Mouse (Mus musculus) forebrain, embryonic 12.5 days (tissue): ENCODE measurements around the gene Aicda. TPM values are rescaled to one million over a fixed set of nuclear protein-coding genes. Genes with fewer than 3 reads are reported as not detected.
A peak's percentile ranks its signal among the peaks of the same experiment; 100 is the strongest.

Experiments used
- ATAC-seq: fragments of 200-750 bp; cut with Nextera tagmentation; 2 replicates; pipeline ENCODE4 v1.8.0; 2017; ENCODE audit warnings: moderate TSS enrichment; ENCODE audit not compliant: low FRiP score
- H3K27ac ChIP-seq: fragments of 300-500 bp; sonication (generic); 2 replicates; pipeline ENCODE4 v1.5.1; 2016; ENCODE audit warnings: mild to moderate bottlenecking
- H3K27me3 ChIP-seq: fragments of 300-500 bp; sonication (generic); 2 replicates; pipeline ENCODE4 v1.6.1; 2016; ENCODE audit warnings: mild to moderate bottlenecking
- H3K36me3 ChIP-seq: fragments of 300-500 bp; sonication (generic); replicated peaks from 2 replicates; pipeline ENCODE4 v1.6.1; 2016; ENCODE audit warnings: mild to moderate bottlenecking
- H3K4me1 ChIP-seq: fragments of 300-500 bp; sonication (generic); 2 replicates; pipeline ENCODE4 v1.6.1; 2016
- H3K4me2 ChIP-seq: fragments of 300-500 bp; sonication (generic); 2 replicates; pipeline ENCODE4 v1.6.1; 2016; ENCODE audit warnings: mild to moderate bottlenecking, moderate library complexity
- H3K4me3 ChIP-seq: fragments of 300-500 bp; sonication (generic); replicated peaks from 2 replicates; pipeline ENCODE4 v1.5.1; 2016; ENCODE audit warnings: mild to moderate bottlenecking
- H3K9ac ChIP-seq: fragments of 300-500 bp; sonication (generic); 2 replicates; pipeline ENCODE4 v1.6.1; 2016; ENCODE audit warnings: mild to moderate bottlenecking
- H3K9me3 ChIP-seq: fragments of 300-500 bp; sonication (generic); 2 replicates; pipeline ENCODE4 v1.6.1; 2016
- WGBS: fragments of 180-500 bp; shearing (Covaris S2); methylation state at CpG from one replicate; pipeline ENCODE4 v1.1.7; 2016; 5-methylcytosine and 5-hydroxymethylcytosine counted together
- polyA plus RNA-seq: library from polyadenylated mRNA; unstranded; fragments of >200 nt; fragmentation: Nextera tagmentation; extraction: Ambion mirVana; gene quantifications from 2 replicates; pipeline ENCODE4 v1.2.1, GENCODE M21; 2016

Gene Aicda
- polyA plus RNA-seq, 1 experiment from 2014 or later, result not detected

- Histone ChIP-seq H3K4me2 (no peak overlapping the region), H3K4me1 (no peaks in the 10 kb centered on the region), H3K4me3 (no peak overlapping the region), H3K27ac (no peak overlapping the region), H3K36me3 (no peaks in the 10 kb centered on the region), H3K9me3 (no peaks in the 10 kb centered on the region), H3K27me3 (no peaks in the 10 kb centered on the region), H3K9ac (no peak overlapping the region)
- no peak for ATAC-seq
- 92% methylated on average over 2 of the region's 2 CpGs for WGBS
Measured at GRCm38 (mm10) chr6:122592905-122593304, 39.3 kb downstream of the Aicda start.

DNA sequence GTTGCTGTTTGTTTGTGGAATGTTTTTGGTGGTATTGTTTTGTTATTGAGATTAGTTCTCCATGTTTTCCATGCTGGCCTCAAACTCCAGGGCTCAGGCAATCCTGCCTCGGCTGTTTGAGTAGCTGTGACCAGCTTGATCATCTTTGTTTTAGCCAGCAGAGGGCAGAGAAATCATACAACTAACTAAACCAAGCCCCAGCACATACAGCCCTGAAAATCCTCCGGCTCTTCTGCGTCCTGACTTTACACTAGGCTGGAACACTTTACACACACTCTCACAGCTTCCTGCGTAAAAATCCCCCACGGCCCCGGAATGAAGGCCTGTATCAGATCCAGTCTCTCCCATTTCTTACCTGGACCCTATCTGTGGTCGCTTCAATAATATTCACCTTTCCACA lies 42.0 kb downstream of the Aicda start:
- H3K4me2 ChIP-seq, result no peak overlapping the region
- no peak overlapping the region for H3K27ac ChIP-seq
- H3K36me3 ChIP-seq, result no peaks in the 10 kb centered on the region
- H3K9ac ChIP-seq, result no peak overlapping the region
- no peak for ATAC-seq
- H3K9me3 ChIP-seq, result no peaks in the 10 kb centered on the region
- no peaks in the 10 kb centered on the region for H3K27me3 ChIP-seq
- H3K4me3 ChIP-seq, result no peak overlapping the region
- no peaks in the 10 kb centered on the region for H3K4me1 ChIP-seq
- WGBS, result 42% methylated on average over 7 of the region's 7 CpGs

DNA sequence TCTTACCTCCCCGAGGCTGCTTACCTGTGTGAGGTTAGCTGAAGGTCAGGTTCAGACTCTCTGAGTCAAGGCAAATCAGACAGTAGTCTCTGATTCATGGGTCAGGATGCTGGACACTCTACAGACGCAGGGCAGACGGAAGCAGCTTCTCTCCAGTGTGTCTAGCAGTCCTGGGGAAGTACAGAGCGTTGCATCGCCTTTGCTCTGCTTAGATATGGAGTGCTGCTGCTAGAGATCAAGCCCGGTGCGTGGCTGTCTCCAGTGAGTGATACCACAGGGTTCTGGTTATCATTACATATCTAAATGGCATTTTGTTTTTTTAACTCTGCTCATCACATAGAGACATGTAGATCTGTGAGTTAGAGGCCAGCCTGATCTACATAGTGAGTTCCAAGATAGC lies 43.0 kb downstream of the Aicda start:
- Histone ChIP-seq H3K27me3 (no peaks in the 10 kb centered on the region), H3K27ac (no peak overlapping the region), H3K4me1 (no peaks in the 10 kb centered on the region), H3K9me3 (no peaks in the 10 kb centered on the region), H3K9ac (no peak overlapping the region), H3K36me3 (no peaks in the 10 kb centered on the region), H3K4me3 (no peak overlapping the region), H3K4me2 (no peak overlapping the region)
- no peak for ATAC-seq
- 93% methylated on average over 7 of the region's 7 CpGs for WGBS

DNA sequence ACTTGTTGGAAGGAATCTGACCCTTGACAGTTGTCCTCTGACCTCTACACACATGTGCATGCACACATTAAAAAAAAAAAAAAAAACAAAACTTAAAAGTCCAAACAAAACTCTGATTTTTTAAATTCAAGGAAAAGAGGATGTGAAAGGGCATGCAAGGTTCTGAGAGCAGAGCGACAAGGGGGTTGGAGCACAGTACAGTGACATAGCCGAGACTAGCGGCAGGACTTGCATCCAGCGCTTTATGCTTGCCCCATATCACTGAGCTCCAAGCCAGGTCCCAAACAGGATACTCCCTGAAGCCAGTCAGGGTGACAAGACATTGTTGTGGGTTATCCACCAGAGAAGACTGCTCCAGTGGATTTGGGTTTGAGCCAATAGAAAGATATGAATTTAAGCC lies 44.4 kb downstream of the Aicda start:
- WGBS, result 90% methylated on average over 4 of the region's 4 CpGs
- no peaks in the 10 kb centered on the region for H3K9me3 ChIP-seq
- no peak for ATAC-seq
- no peak overlapping the region for H3K9ac ChIP-seq
- peaks cover 8% of the 10 kb centered on the region for H3K4me1 ChIP-seq
- no peak overlapping the region for H3K27ac ChIP-seq
- H3K36me3 ChIP-seq, result no peaks in the 10 kb centered on the region
- no peak overlapping the region for H3K4me2 ChIP-seq
- H3K27me3 ChIP-seq, result no peaks in the 10 kb centered on the region
- H3K4me3 ChIP-seq, result no peak overlapping the region

GRCm38 (mm10) chr6:122598436-122598835 lies 44.8 kb downstream of the Aicda start:
- H3K36me3 ChIP-seq, result no peaks in the 10 kb centered on the region
- no peaks in the 10 kb centered on the region for H3K9me3 ChIP-seq
- peaks cover 8% of the 10 kb centered on the region for H3K4me1 ChIP-seq
- no peak overlapping the region for H3K9ac ChIP-seq
- no peaks in the 10 kb centered on the region for H3K27me3 ChIP-seq
- H3K4me2 ChIP-seq, result no peak overlapping the region
- no peak for ATAC-seq
- H3K4me3 ChIP-seq, result no peak overlapping the region
- H3K27ac ChIP-seq, result no peak overlapping the region
- 68% methylated on average over 6 of the region's 6 CpGs for WGBS

GRCm38 (mm10) chr6:122599054-122599737 lies 45.6 kb downstream of the Aicda start:
- no peak for ATAC-seq
- WGBS, result 93% methylated on average over 9 of the region's 9 CpGs
- Histone ChIP-seq H3K4me2 (no peak overlapping the region), H3K4me1 (peaks cover 8% of the 10 kb centered on the region), H3K27me3 (no peaks in the 10 kb centered on the region), H3K36me3 (no peaks in the 10 kb centered on the region), H3K27ac (no peak overlapping the region), H3K9ac (no peak overlapping the region), H3K9me3 (no peaks in the 10 kb centered on the region), H3K4me3 (no peak overlapping the region)

GRCm38 (mm10) chr6:122600066-122600646 lies 46.6 kb downstream of the Aicda start:
- H3K27me3 ChIP-seq, result no peaks in the 10 kb centered on the region
- no peaks in the 10 kb centered on the region for H3K36me3 ChIP-seq
- H3K4me2 ChIP-seq, result no peak overlapping the region
- H3K9me3 ChIP-seq, result no peaks in the 10 kb centered on the region
- H3K27ac ChIP-seq, result no peak overlapping the region
- no peak overlapping the region for H3K4me3 ChIP-seq
- peaks cover 8% of the 10 kb centered on the region for H3K4me1 ChIP-seq
- ATAC-seq, result no peak
- WGBS, result 82% methylated on average over 7 of the region's 7 CpGs
- H3K9ac ChIP-seq, result no peak overlapping the region

DNA sequence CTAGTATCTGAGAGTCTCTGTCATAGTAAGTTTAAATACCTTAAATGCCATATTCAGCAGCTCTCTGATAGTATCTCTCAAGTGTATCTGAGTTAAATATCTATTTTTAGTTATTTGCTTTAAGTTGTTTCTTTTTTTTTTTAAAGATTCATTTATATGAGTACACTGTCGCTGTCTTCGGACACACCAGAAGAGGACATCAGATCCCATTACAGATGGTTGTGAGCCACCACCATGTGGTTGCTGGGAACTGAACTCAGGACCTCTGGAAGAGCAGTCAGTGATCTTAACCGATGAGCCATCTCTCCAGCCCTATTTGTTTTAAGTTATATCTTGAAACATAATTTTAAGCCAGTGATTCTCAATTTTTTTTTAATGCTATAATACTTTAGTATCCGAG lies 47.4 kb downstream of the Aicda start:
- H3K27ac ChIP-seq, result no peak overlapping the region
- no peak overlapping the region for H3K4me3 ChIP-seq
- H3K9me3 ChIP-seq, result no peaks in the 10 kb centered on the region
- no peak overlapping the region for H3K9ac ChIP-seq
- peaks cover 8% of the 10 kb centered on the region for H3K4me1 ChIP-seq
- no peaks in the 10 kb centered on the region for H3K27me3 ChIP-seq
- H3K36me3 ChIP-seq, result no peaks in the 10 kb centered on the region
- 92% methylated on average over 4 of the region's 4 CpGs for WGBS
- H3K4me2 ChIP-seq, result no peak overlapping the region
- no peak for ATAC-seq

- H3K27ac ChIP-seq, result no peak overlapping the region
- H3K4me3 ChIP-seq, result no peak overlapping the region
- 92% methylated on average over 3 of the region's 3 CpGs for WGBS
- H3K36me3 ChIP-seq, result no peaks in the 10 kb centered on the region
- H3K27me3 ChIP-seq, result no peaks in the 10 kb centered on the region
- peaks cover 8% of the 10 kb centered on the region for H3K4me1 ChIP-seq
- peak overlapping the region; percentile 59 for H3K4me2 ChIP-seq
- no peak overlapping the region for H3K9ac ChIP-seq
- no peak for ATAC-seq
- H3K9me3 ChIP-seq, result no peaks in the 10 kb centered on the region
Measured at GRCm38 (mm10) chr6:122601615-122602014, 48.0 kb downstream of the Aicda start.

- peak within 1 kb of the TSS; percentile 39 for H3K4me3 ChIP-seq
- peak; percentile 68 for ATAC-seq
- no peaks in the 10 kb centered on the region for H3K36me3 ChIP-seq
- H3K9me3 ChIP-seq, result no peaks in the 10 kb centered on the region
- H3K27me3 ChIP-seq, result no peaks in the 10 kb centered on the region
- no peak within 1 kb of the TSS for H3K27ac ChIP-seq
- H3K9ac ChIP-seq, result peak within 1 kb of the TSS; percentile 59
- H3K4me2 ChIP-seq, result peak within 1 kb of the TSS; percentile 59
- peaks cover 8% of the 10 kb centered on the region for H3K4me1 ChIP-seq
- WGBS, result 10% methylated on average over 22 of the region's 22 CpGs
Measured at GRCm38 (mm10) chr6:122602242-122602991, 48.8 kb downstream of the Aicda start, which contains the start of gene Apobec1. TSS of gene Apobec1 (minus strand) at chr6:122602444.

DNA sequence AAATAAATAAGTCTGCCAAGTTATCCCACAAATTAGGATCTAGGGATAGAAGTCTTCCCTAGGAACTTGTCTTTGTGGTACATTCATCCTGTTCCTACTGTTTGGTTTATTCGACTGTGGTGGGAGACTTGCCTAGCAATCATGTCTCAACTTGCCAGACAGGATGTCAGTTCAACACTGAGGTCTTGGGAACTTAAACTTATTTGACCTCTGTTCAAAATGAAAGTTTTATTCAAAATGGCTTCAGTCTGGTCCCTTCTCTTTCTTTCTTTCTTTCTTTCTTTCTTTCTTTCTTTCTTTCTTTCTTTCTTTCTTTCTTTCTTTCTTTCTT lies 49.4 kb downstream of the Aicda start:
- WGBS, result 65% methylated on average over 1 of the region's 1 CpGs
- Histone ChIP-seq H3K9ac (no peak overlapping the region), H3K27ac (no peak overlapping the region), H3K36me3 (no peaks in the 10 kb centered on the region), H3K4me2 (peak overlapping the region; percentile 59), H3K4me1 (peaks cover 8% of the 10 kb centered on the region), H3K4me3 (no peak overlapping the region), H3K27me3 (no peaks in the 10 kb centered on the region), H3K9me3 (no peaks in the 10 kb centered on the region)
- ATAC-seq, result no peak

GRCm38 (mm10) chr6:122604260-122604659 lies 50.7 kb downstream of the Aicda start:
- Histone ChIP-seq H3K9ac (no peak overlapping the region), H3K36me3 (no peaks in the 10 kb centered on the region), H3K4me3 (no peak overlapping the region), H3K27ac (no peak overlapping the region), H3K27me3 (no peaks in the 10 kb centered on the region), H3K4me2 (no peak overlapping the region), H3K9me3 (no peaks in the 10 kb centered on the region), H3K4me1 (peaks cover 8% of the 10 kb centered on the region)
- ATAC-seq, result no peak

DNA sequence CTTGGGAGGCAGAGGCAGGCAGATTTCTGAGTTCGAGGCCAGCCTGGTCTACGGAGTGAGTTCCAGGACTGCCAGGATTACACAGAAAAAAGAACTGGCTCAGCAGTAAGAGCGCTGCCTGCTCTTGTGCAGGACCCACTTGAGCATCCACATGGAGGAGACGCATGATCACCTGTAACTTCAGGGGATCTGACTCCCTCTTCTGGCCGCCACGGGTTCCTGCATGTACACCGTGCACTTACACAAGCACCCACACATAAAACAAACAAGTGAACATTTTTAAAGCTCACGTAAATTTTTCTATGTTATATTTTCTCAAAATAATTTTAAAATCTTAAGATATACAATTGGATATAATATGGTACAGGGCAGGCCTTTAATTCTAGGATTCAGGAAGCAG lies 51.9 kb downstream of the Aicda start:
- Histone ChIP-seq H3K4me2 (no peak overlapping the region), H3K36me3 (no peaks in the 10 kb centered on the region), H3K27ac (no peak overlapping the region), H3K4me3 (no peak overlapping the region), H3K9me3 (no peaks in the 10 kb centered on the region), H3K9ac (no peak overlapping the region), H3K4me1 (peaks cover 8% of the 10 kb centered on the region), H3K27me3 (no peaks in the 10 kb centered on the region)
- 89% methylated on average over 8 of the region's 8 CpGs for WGBS
- no peak for ATAC-seq
